Mouse (Mus musculus): ENCODE results near the gene Fras1.

DNA sequence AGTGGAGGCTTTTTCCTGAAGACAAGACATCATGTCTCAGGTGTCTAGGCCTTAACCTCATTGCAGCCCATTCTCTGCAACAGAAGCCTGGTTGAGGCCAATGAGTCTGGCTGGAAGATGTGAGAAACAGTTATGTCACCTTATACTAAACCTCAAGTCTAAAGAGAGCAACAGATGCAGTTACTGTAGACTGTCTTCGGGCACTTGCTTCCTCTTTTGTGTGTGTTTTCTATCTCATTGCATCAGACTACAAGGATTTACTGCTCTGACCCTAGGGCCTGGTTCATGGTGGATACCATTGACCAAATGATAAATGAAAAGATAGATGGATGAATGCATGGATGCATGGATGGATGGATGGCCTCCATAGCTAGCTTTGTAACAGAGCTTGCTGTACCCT is 388.3 kb downstream of the Fras1 start:
- no peak for TF ChIP-seq JUND (IDR thresholded peaks at IDR 0.05; ENCODE audit: low read depth, low read length)
- no peak for TF ChIP-seq CTCF (IDR thresholded peaks at IDR 0.05 in 2 of 3, conservative IDR thresholded peaks at IDR 0.05 in 1 of 3; ENCODE audit: control insufficient read depth in 1 of 3, insufficient read depth in 1 of 3, low read depth in 2 of 3, low read length in 3 of 3, poor library complexity in 1 of 3, severe bottlenecking in 1 of 3)
- TF ChIP-seq POLR2A (IDR thresholded peaks at IDR 0.05; ENCODE audit: control insufficient read depth in 1 of 2, insufficient read depth in 1 of 2, low read depth in 1 of 2, low read length in 2 of 2, poor library complexity in 1 of 2), result no peak
- no peak for TF ChIP-seq E2F4 (IDR thresholded peaks at IDR 0.05; ENCODE audit: borderline replicate concordance, low read depth, low read length)
- no peak for TF ChIP-seq MYC (IDR thresholded peaks at IDR 0.05; ENCODE audit: low read depth, low read length)
- TF ChIP-seq MAX (IDR thresholded peaks at IDR 0.05; ENCODE audit: low read length), result no peak
- no peak for TF ChIP-seq EP300 (IDR thresholded peaks at IDR 0.05; ENCODE audit: low read depth in 1 of 2, low read length in 2 of 2)
- no peak for TF ChIP-seq TBP (IDR thresholded peaks at IDR 0.05; ENCODE audit: low read depth, low read length)
- TF ChIP-seq TAL1 (IDR thresholded peaks at IDR 0.05; ENCODE audit: low read length), result no peak
- TF ChIP-seq RAD21 (IDR thresholded peaks at IDR 0.05; ENCODE audit: low read depth, low read length), result no peak
- no peak for TF ChIP-seq CHD1 (IDR thresholded peaks at IDR 0.05; ENCODE audit: low read depth, low read length)
- TF ChIP-seq CHD2 (IDR thresholded peaks at IDR 0.05; ENCODE audit: low read length), result no peak

Measured in MEL (cell line).